Mouse (Mus musculus): Measurements from ENCODE around the gene Prelp.

GRCm38 (mm10) chr1:133886431-133886830 is 34.8 kb downstream of the Prelp start:
- TF ChIP-seq EP300 (IDR thresholded peaks at IDR 0.05; ENCODE audit: insufficient read depth, low read depth, low read length) (no peak), CTCF (IDR thresholded peaks at IDR 0.05) (no peak)
